Mouse (Mus musculus): ENCODE data around the gene Wdr26. TPM values are rescaled to one million over a fixed set of nuclear protein-coding genes. Genes with fewer than 3 reads are reported as not detected.

The Wdr26 gene
- polyA plus RNA-seq, 1 experiment: 38.4 TPM

GRCm38 (mm10) chr1:181216315-181216714 lies 4.5 kb upstream of the Wdr26 start:
- peaks cover 5% of the 10 kb centered on the region for H3K36me3 ChIP-seq (ENCODE audit: control insufficient read depth, insufficient read depth)
- H3ac ChIP-seq (ENCODE audit: control insufficient read depth, insufficient read length, low read depth): no peak overlapping the region
- no peaks in the 10 kb centered on the region for H3K27me3 ChIP-seq (ENCODE audit: control insufficient read depth, insufficient read depth, insufficient read length)
- no peak for TF ChIP-seq MYOG (IDR thresholded peaks at IDR 0.05; ENCODE audit: control insufficient read depth, extremely low read depth, insufficient read length)
- no peak for TF ChIP-seq MAX (IDR thresholded peaks at IDR 0.05)
- TF ChIP-seq FOSL1 (IDR thresholded peaks at IDR 0.05; ENCODE audit: insufficient read depth, low read length, poor library complexity, severe bottlenecking): no peak
- TF ChIP-seq CTCF (IDR thresholded peaks at IDR 0.05; ENCODE audit: control insufficient read depth, insufficient read depth, insufficient read length): no peak
- no peak for TF ChIP-seq USF1 (IDR thresholded peaks at IDR 0.05; ENCODE audit: low read depth)
- TF ChIP-seq MYOD1 (IDR thresholded peaks at IDR 0.05; ENCODE audit: control insufficient read depth, insufficient read length, low read depth): no peak
- TF ChIP-seq CEBPB (IDR thresholded peaks at IDR 0.05; ENCODE audit: low read depth): no peak
- H3K4me3 ChIP-seq (ENCODE audit: insufficient read depth, poor library complexity, severe bottlenecking): no peak overlapping the region
- peaks cover 36% of the 10 kb centered on the region for H3K79me2 ChIP-seq (ENCODE audit: control insufficient read depth, insufficient read depth)
- peaks cover 4% of the 10 kb centered on the region for H3K79me3 ChIP-seq (ENCODE audit: low read depth)

GRCm38 (mm10) chr1:181214296-181215035 lies 2.7 kb upstream of the Wdr26 start:
- no peak for TF ChIP-seq MYOD1 (IDR thresholded peaks at IDR 0.05; ENCODE audit: control insufficient read depth, insufficient read length, low read depth)
- TF ChIP-seq USF1 (IDR thresholded peaks at IDR 0.05; ENCODE audit: low read depth): no peak
- TF ChIP-seq CTCF (IDR thresholded peaks at IDR 0.05; ENCODE audit: control insufficient read depth, insufficient read depth, insufficient read length): no peak
- TF ChIP-seq FOSL1 (IDR thresholded peaks at IDR 0.05; ENCODE audit: insufficient read depth, low read length, poor library complexity, severe bottlenecking): no peak
- no peak for TF ChIP-seq MYOG (IDR thresholded peaks at IDR 0.05; ENCODE audit: control insufficient read depth, extremely low read depth, insufficient read length)
- TF ChIP-seq MAX (IDR thresholded peaks at IDR 0.05): no peak
- no peak for TF ChIP-seq CEBPB (IDR thresholded peaks at IDR 0.05; ENCODE audit: low read depth)
- Histone ChIP-seq H3K36me3 (ENCODE audit: control insufficient read depth, insufficient read depth) (peaks cover 8% of the 10 kb centered on the region), H3K79me2 (ENCODE audit: control insufficient read depth, insufficient read depth) (peaks cover 55% of the 10 kb centered on the region), H3K4me3 (ENCODE audit: insufficient read depth, poor library complexity, severe bottlenecking) (no peak overlapping the region), H3ac (ENCODE audit: control insufficient read depth, insufficient read length, low read depth) (no peak overlapping the region), H3K79me3 (ENCODE audit: low read depth) (peaks cover 20% of the 10 kb centered on the region), H3K27me3 (ENCODE audit: control insufficient read depth, insufficient read depth, insufficient read length) (no peaks in the 10 kb centered on the region)

- Histone ChIP-seq H3K36me3 (ENCODE audit: control insufficient read depth, insufficient read depth) (peaks cover 38% of the 10 kb centered on the region), H3ac (ENCODE audit: control insufficient read depth, insufficient read length, low read depth) (peak overlapping the region; percentile 94), H3K79me3 (ENCODE audit: low read depth) (peaks cover 45% of the 10 kb centered on the region), H3K79me2 (ENCODE audit: control insufficient read depth, insufficient read depth) (peaks cover 85% of the 10 kb centered on the region), H3K27me3 (ENCODE audit: control insufficient read depth, insufficient read depth, insufficient read length) (no peaks in the 10 kb centered on the region), H3K4me3 (ENCODE audit: insufficient read depth, poor library complexity, severe bottlenecking) (peak overlapping the region; percentile 68)
- TF ChIP-seq MYOD1 (IDR thresholded peaks at IDR 0.05; ENCODE audit: control insufficient read depth, insufficient read length, low read depth) (no peak), CTCF (IDR thresholded peaks at IDR 0.05; ENCODE audit: control insufficient read depth, insufficient read depth, insufficient read length) (no peak), FOSL1 (IDR thresholded peaks at IDR 0.05; ENCODE audit: insufficient read depth, low read length, poor library complexity, severe bottlenecking) (no peak), CEBPB (IDR thresholded peaks at IDR 0.05; ENCODE audit: low read depth) (no peak), MYOG (IDR thresholded peaks at IDR 0.05; ENCODE audit: control insufficient read depth, extremely low read depth, insufficient read length) (no peak), USF1 (IDR thresholded peaks at IDR 0.05; ENCODE audit: low read depth) (no peak), MAX (IDR thresholded peaks at IDR 0.05) (no peak)
Measured at GRCm38 (mm10) chr1:181211403-181211919, 340 bp downstream of the Wdr26 start.

GRCm38 (mm10) chr1:181210601-181211402 lies 999 bp downstream of the Wdr26 start:
- Histone ChIP-seq H3K36me3 (ENCODE audit: control insufficient read depth, insufficient read depth) (peaks cover 45% of the 10 kb centered on the region), H3K4me3 (ENCODE audit: insufficient read depth, poor library complexity, severe bottlenecking) (peak overlapping the region; percentile 68), H3ac (ENCODE audit: control insufficient read depth, insufficient read length, low read depth) (peak overlapping the region; percentile 94), H3K79me2 (ENCODE audit: control insufficient read depth, insufficient read depth) (peaks cover 91% of the 10 kb centered on the region), H3K27me3 (ENCODE audit: control insufficient read depth, insufficient read depth, insufficient read length) (no peaks in the 10 kb centered on the region), H3K79me3 (ENCODE audit: low read depth) (peaks cover 49% of the 10 kb centered on the region)
- TF ChIP-seq MYOG (IDR thresholded peaks at IDR 0.05; ENCODE audit: control insufficient read depth, extremely low read depth, insufficient read length): no peak
- no peak for TF ChIP-seq FOSL1 (IDR thresholded peaks at IDR 0.05; ENCODE audit: insufficient read depth, low read length, poor library complexity, severe bottlenecking)
- no peak for TF ChIP-seq CTCF (IDR thresholded peaks at IDR 0.05; ENCODE audit: control insufficient read depth, insufficient read depth, insufficient read length)
- no peak for TF ChIP-seq MAX (IDR thresholded peaks at IDR 0.05)
- no peak for TF ChIP-seq MYOD1 (IDR thresholded peaks at IDR 0.05; ENCODE audit: control insufficient read depth, insufficient read length, low read depth)
- no peak for TF ChIP-seq USF1 (IDR thresholded peaks at IDR 0.05; ENCODE audit: low read depth)
- TF ChIP-seq CEBPB (IDR thresholded peaks at IDR 0.05; ENCODE audit: low read depth): no peak

- H3K4me3 ChIP-seq (ENCODE audit: insufficient read depth, poor library complexity, severe bottlenecking): peak overlapping the region; percentile 68
- no peaks in the 10 kb centered on the region for H3K27me3 ChIP-seq (ENCODE audit: control insufficient read depth, insufficient read depth, insufficient read length)
- no peak overlapping the region for H3ac ChIP-seq (ENCODE audit: control insufficient read depth, insufficient read length, low read depth)
- peaks cover 52% of the 10 kb centered on the region for H3K36me3 ChIP-seq (ENCODE audit: control insufficient read depth, insufficient read depth)
- TF ChIP-seq USF1 (IDR thresholded peaks at IDR 0.05; ENCODE audit: low read depth) (no peak), CEBPB (IDR thresholded peaks at IDR 0.05; ENCODE audit: low read depth) (no peak), MAX (IDR thresholded peaks at IDR 0.05) (no peak), MYOG (IDR thresholded peaks at IDR 0.05; ENCODE audit: control insufficient read depth, extremely low read depth, insufficient read length) (no peak), FOSL1 (IDR thresholded peaks at IDR 0.05; ENCODE audit: insufficient read depth, low read length, poor library complexity, severe bottlenecking) (no peak)
- H3K79me2 ChIP-seq (ENCODE audit: control insufficient read depth, insufficient read depth): peaks cover 98% of the 10 kb centered on the region
- H3K79me3 ChIP-seq (ENCODE audit: low read depth): peaks cover 54% of the 10 kb centered on the region
Measured at GRCm38 (mm10) chr1:181210147-181210546, 1.7 kb downstream of the Wdr26 start.

Data from C2C12 (cell line).